In genomic region chr4:122885768-122886578, GRCm38 (mm10) we compare ENCODE assay signal across 8 mouse cellular contexts. TPM values are rescaled to one million over a fixed set of nuclear protein-coding genes. Genes with fewer than 3 reads are reported as not detected.
DNase-seq lines count a peak whose midpoint lies in the region; ATAC-seq and TF ChIP-seq lines count a peak whose summit lies in the region.

Gene Cap1 (minus strand): TSS chr4:122886056.

- DNase-seq in Patski (ENCODE audit: low read depth, low spot score) = peak; percentile 91
- peak; percentile 96 to 97 for DNase-seq in cerebellum, postnatal 14 days
- DNase-seq in frontal cortex, postnatal 14 days (ENCODE audit: low spot score in 2 of 2) = peak; percentile 98
- peak; percentile 82 to 93 for DNase-seq in layer of hippocampus, postnatal 25 days (ENCODE audit: extremely low spot score in 1 of 2, low spot score in 1 of 2)
- DNase-seq in lung, postnatal 25 days (ENCODE audit: low spot score) = peak; percentile 99
- DNase-seq in retina, embryonic 14.5 days (ENCODE audit: low spot score) = peak; percentile 100
- peak; percentile 91 for DNase-seq in thymus, postnatal 4 days

- peak within 1 kb of the TSS; percentile 82 for H3K4me3 ChIP-seq in hindbrain, embryonic 13.5 days

- WGBS in hindbrain, embryonic 13.5 days = under 1% methylated on average over 43 of the region's 49 CpGs

- peak within 1 kb of the TSS; percentile 76 for H3K4me2 ChIP-seq in hindbrain, embryonic 13.5 days

- peak within 1 kb of the TSS; percentile 99 for H3K27ac ChIP-seq in hindbrain, embryonic 13.5 days

- ATAC-seq in Patski = peak; percentile 96
- ATAC-seq in hindbrain, embryonic 13.5 days (ENCODE audit: low FRiP score) = peak; percentile 96

- POLR2A ChIA-PET in Patski (lab: Charles Lee) = no interaction called here

- H3K9me3 ChIP-seq in hindbrain, embryonic 13.5 days = no peaks in the 10 kb centered on the region

- no peak for TF ChIP-seq CTCF in Patski (IDR thresholded peaks at IDR 0.05)

- CTCF ChIA-PET in Patski (lab: Charles Lee) = interaction anchor here (1.2 to 2.1 kb wide), 2 partner anchors 12 to 78 kb away, joined by 3 to 8 read pairs; no protein-coding TSS in a partner anchor

- no peaks in the 10 kb centered on the region for H3K27me3 ChIP-seq in Patski
- H3K27me3 ChIP-seq in hindbrain, embryonic 13.5 days = no peaks in the 10 kb centered on the region

- peak within 1 kb of the TSS; percentile 89 for H3K9ac ChIP-seq in hindbrain, embryonic 13.5 days

- H3K36me3 ChIP-seq in hindbrain, embryonic 13.5 days = no peaks in the 10 kb centered on the region; the same call in 1 of the 2 replicates

- in situ Hi-C loops in Patski (cut with MboI; ENCODE audit: low pct_unique_long_range_greater_than_20kb) = no loop called here

- peaks cover 38% of the 10 kb centered on the region for H3K4me1 ChIP-seq in hindbrain, embryonic 13.5 days (replicated peaks)

RNA-seq across cellular contexts. Expression of gene Cap1, which starts in this region (rescaled TPM):
- polyA plus RNA-seq in Patski (2021) = 145 TPM
- 76.0 and 82.5 TPM in 2 replicates for polyA plus RNA-seq in hindbrain, embryonic 13.5 days (2015; fragmentation: Nextera tagmentation; extraction: Ambion mirVana)
- 100 to 1,000 TPM; 299 to 313 TPM for total RNA-seq in layer of hippocampus, postnatal 25 days (2021)

Comparison
In these comparisons a context has a peak if more than half of its experiments do, and no peak if none do; other contexts are left out.
1. Peak in every context shown above with its lines: DNase-seq, ATAC-seq, H3K4me3 ChIP-seq and H3K27ac ChIP-seq.